Mouse (Mus musculus) liver, postnatal 0 days (tissue): ENCODE data around the gene Pip5kl1.

Source experiments
- CTCF ChIP-seq: sonication (generic); IDR thresholded peaks from 2 replicates; pipeline ENCODE4 v1.5.1; 2016; ENCODE audit warnings: antibody characterized with exemption, low read depth
- EP300 ChIP-seq: IDR thresholded peaks from 2 replicates; pipeline ENCODE4 v1.6.1; 2016; ENCODE audit warnings: antibody characterized with exemption, low read depth, mild to moderate bottlenecking

- TF ChIP-seq EP300 (no peak), CTCF (no peak)
These were observed 46.9 kb downstream of the Pip5kl1 start, which contains the start of gene Ak1 for GRCm38 (mm10) chr2:32621517-32621859.
